In the genomic region with DNA sequence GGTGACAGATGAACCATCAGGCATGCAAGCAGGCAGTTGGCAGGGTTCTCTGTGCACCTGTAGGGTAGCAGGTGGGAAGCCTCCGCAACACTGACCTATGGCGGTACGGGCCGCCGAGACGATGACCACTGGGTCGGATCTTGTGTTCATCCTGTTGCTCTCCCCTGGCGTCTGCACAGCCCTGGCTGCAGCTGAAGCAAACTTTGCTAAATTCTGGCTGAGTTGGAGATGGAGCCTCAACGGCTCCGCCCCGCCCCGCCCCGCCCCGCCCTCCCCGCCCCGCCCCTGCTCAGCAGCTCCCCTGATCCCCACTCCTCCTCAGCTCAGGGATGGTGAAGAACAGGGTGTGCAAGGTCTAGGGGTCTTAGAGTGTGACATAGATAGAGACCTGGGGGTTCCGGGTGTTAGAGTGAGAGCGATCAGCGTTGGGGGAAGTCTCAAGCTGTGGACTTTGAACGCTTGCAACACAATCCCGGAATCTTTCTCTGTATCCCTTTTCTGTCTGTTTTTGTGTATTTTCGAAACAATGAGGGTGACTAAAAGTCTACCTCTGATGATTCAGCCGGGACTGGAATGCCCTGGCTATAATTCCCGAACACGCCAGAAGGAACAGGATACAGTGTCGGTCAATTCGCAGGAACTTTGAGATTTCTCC, we compare ENCODE assay signal across 8 mouse cellular contexts. TPM values are rescaled to one million over a fixed set of nuclear protein-coding genes. Genes with fewer than 3 reads are reported as not detected.
DNase-seq lines count a peak whose midpoint lies in the region; ATAC-seq and TF ChIP-seq lines count a peak whose summit lies in the region.

Gene Acat3 (minus strand): TSS at position 450 of the 655 bp plus-strand sequence.

- no peak for TF ChIP-seq CTCF in cerebellum, adult 2 months (IDR thresholded peaks at IDR 0.05; ENCODE audit: borderline replicate concordance, insufficient read depth, low read depth, low read length)
- no peak for TF ChIP-seq CTCF in midbrain, postnatal 0 days (IDR thresholded peaks at IDR 0.05)

- no peaks in the 10 kb centered on the region for H3K9me3 ChIP-seq in heart, embryonic 14.5 days (ENCODE audit: control insufficient read depth, low read length)
- H3K9me3 ChIP-seq in forebrain, embryonic 16.5 days (ENCODE audit: control insufficient read depth, low read length), result no peaks in the 10 kb centered on the region
- H3K9me3 ChIP-seq in midbrain, postnatal 0 days (ENCODE audit: low read length), result no peaks in the 10 kb centered on the region

- no peak for TF ChIP-seq POLR2A in cerebellum, adult 2 months (IDR thresholded peaks at IDR 0.05; ENCODE audit: borderline replicate concordance, insufficient read depth, low read length)

- no peaks in the 10 kb centered on the region for H3K27me3 ChIP-seq in heart, embryonic 14.5 days (ENCODE audit: control insufficient read depth, insufficient read depth, low read length)
- no peaks in the 10 kb centered on the region for H3K27me3 ChIP-seq in cerebellum, adult 2 months (ENCODE audit: control insufficient read depth, insufficient read depth, low read length)
- no peaks in the 10 kb centered on the region for H3K27me3 ChIP-seq in forebrain, embryonic 16.5 days (replicated peaks; ENCODE audit: control insufficient read depth, insufficient read depth, low read length)
- no peaks in the 10 kb centered on the region for H3K27me3 ChIP-seq in midbrain, postnatal 0 days (ENCODE audit: insufficient read depth, low read length)

- H3K4me2 ChIP-seq in heart, embryonic 14.5 days (ENCODE audit: low read length), result peak within 1 kb of the TSS; percentile 65
- peak within 1 kb of the TSS; percentile 46 for H3K4me2 ChIP-seq in forebrain, embryonic 16.5 days (ENCODE audit: low read length)
- H3K4me2 ChIP-seq in midbrain, postnatal 0 days (ENCODE audit: low read depth, low read length, poor library complexity, severe bottlenecking), result peak within 1 kb of the TSS; percentile 51

- no peak for ATAC-seq in heart, embryonic 14.5 days (ENCODE audit: insufficient number of reproducible peaks, insufficient read depth, low FRiP score, low read depth)
- peak; percentile 57 for ATAC-seq in forebrain, embryonic 16.5 days
- ATAC-seq in midbrain, postnatal 0 days (ENCODE audit: low FRiP score), result peak; percentile 33; the same call in 1 of the 2 replicates

- H3K4me1 ChIP-seq in heart, embryonic 14.5 days (ENCODE audit: control insufficient read depth in 2 of 2, insufficient read depth in 2 of 2, low read length in 2 of 2), result no peaks in the 10 kb centered on the region; a peak in 2 of 4 replicates
- H3K4me1 ChIP-seq in cerebellum, adult 2 months (ENCODE audit: control insufficient read depth, insufficient read depth, low read length), result peaks cover 3% of the 10 kb centered on the region
- H3K4me1 ChIP-seq in forebrain, embryonic 16.5 days (replicated peaks; ENCODE audit: control insufficient read depth, insufficient read depth, low read length), result peaks cover 6% of the 10 kb centered on the region
- no peaks in the 10 kb centered on the region; the same call in 1 of the 2 replicates for H3K4me1 ChIP-seq in midbrain, postnatal 0 days (ENCODE audit: insufficient read depth, low read length)

- peaks cover 23% of the 10 kb centered on the region for H3K36me3 ChIP-seq in heart, embryonic 14.5 days (ENCODE audit: control insufficient read depth, insufficient read depth, low read length)
- peaks cover 20% of the 10 kb centered on the region for H3K36me3 ChIP-seq in forebrain, embryonic 16.5 days (ENCODE audit: control insufficient read depth, insufficient read depth)
- peaks cover 21% of the 10 kb centered on the region for H3K36me3 ChIP-seq in midbrain, postnatal 0 days (ENCODE audit: insufficient read depth, low read length)

- H3K9ac ChIP-seq in heart, embryonic 14.5 days (ENCODE audit: low read length), result no peak within 1 kb of the TSS
- H3K9ac ChIP-seq in forebrain, embryonic 16.5 days (replicated peaks; ENCODE audit: low read depth, low read length), result 0 out of 2 replicates have a peak within 1 kb of the TSS, but pooled peaks have one; percentile 37
- H3K9ac ChIP-seq in midbrain, postnatal 0 days (replicated peaks; ENCODE audit: low read length, poor library complexity, severe bottlenecking), result no peak within 1 kb of the TSS

- no peak within 1 kb of the TSS for H3K27ac ChIP-seq in heart, embryonic 14.5 days (replicated peaks in 1 of 2; ENCODE audit: control insufficient read depth in 1 of 2, insufficient read depth in 1 of 2, low read depth in 2 of 2, low read length in 2 of 2)
- no peak within 1 kb of the TSS for H3K27ac ChIP-seq in cerebellum, adult 2 months (ENCODE audit: insufficient read depth, low read length)
- H3K27ac ChIP-seq in forebrain, embryonic 16.5 days (ENCODE audit: low read length), result no peak within 1 kb of the TSS
- H3K27ac ChIP-seq in midbrain, postnatal 0 days (ENCODE audit: low read depth, low read length), result no peak within 1 kb of the TSS

- 16% methylated on average over 27 of the region's 27 CpGs for WGBS in heart, embryonic 14.5 days
- WGBS in cerebellum, adult 2 months, result 5% methylated on average over 27 of the region's 27 CpGs
- 14% methylated on average over 27 of the region's 27 CpGs for WGBS in forebrain, embryonic 16.5 days
- WGBS in midbrain, postnatal 0 days, result 17% methylated on average over 26 of the region's 27 CpGs

- DNase-seq in heart, postnatal 25 days (ENCODE audit: low spot score), result no peak
- DNase-seq in cerebellum, adult 2 months, result peak; percentile 59 to 68
- DNase-seq in kidney, postnatal 25 days, result peak; percentile 28 to 57
- DNase-seq in midbrain, postnatal 0 days (ENCODE audit: low spot score), result no peak
- no peak for DNase-seq in ovary, postnatal 36 days (ENCODE audit: low spot score)
- DNase-seq in gastrocnemius, adult 8-10 months (ENCODE audit: low spot score in 2 of 2), result no peak

- intact Hi-C loops in heart, postnatal 25 days (cut with DNase I), result no loop called here

- H3K4me3 ChIP-seq in heart, embryonic 14.5 days (ENCODE audit: control insufficient read depth in 1 of 2, insufficient read depth in 1 of 2, low read depth in 1 of 2, low read length in 2 of 2), result peak within 1 kb of the TSS; percentile 30 to 31
- peak within 1 kb of the TSS; percentile 61 for H3K4me3 ChIP-seq in cerebellum, adult 2 months (replicated peaks; ENCODE audit: insufficient read depth, low read depth, low read length)
- H3K4me3 ChIP-seq in forebrain, embryonic 16.5 days (replicated peaks; ENCODE audit: low read length), result peak within 1 kb of the TSS; percentile 26
- H3K4me3 ChIP-seq in midbrain, postnatal 0 days (ENCODE audit: low read depth, low read length), result peak within 1 kb of the TSS; percentile 15; the same call in 1 of the 2 replicates

RNA-seq across cellular contexts. Expression of gene Acat3, which starts in this region (rescaled TPM):
- polyA plus RNA-seq in heart, embryonic 14.5 days (2014; fragmentation: Nextera tagmentation; extraction: Ambion mirVana), result 0.24 and 0.28 TPM in 2 replicates
- total RNA-seq in heart, postnatal 25 days (2021), result not detected
- 1.4 and 1.7 TPM in 2 replicates for polyA plus RNA-seq in cerebellum, adult 2 months (2012; rRNA removed)
- 1.0 and 1.1 TPM in 2 replicates for polyA plus RNA-seq in forebrain, embryonic 16.5 days (2015; fragmentation: Nextera tagmentation; extraction: Ambion mirVana)
- total RNA-seq in midbrain, postnatal 0 days (2014; rRNA removed), result 0.52 and 0.82 TPM in 2 replicates
- polyA plus RNA-seq in midbrain, postnatal 0 days (2015; fragmentation: Nextera tagmentation; extraction: Ambion mirVana), result 1.5 and 2.0 TPM in 2 replicates
- not detected for total RNA-seq in gastrocnemius, adult 8-10 months (2022)

Comparison
In these comparisons a context has a peak if more than half of its experiments do, and no peak if none do; other contexts are left out.
1. DNase-seq: peak in cerebellum, adult 2 months (2 of 2) and kidney, postnatal 25 days (2 of 2); none in heart, postnatal 25 days (single experiment), midbrain, postnatal 0 days (single experiment), ovary, postnatal 36 days (single experiment) and gastrocnemius, adult 8-10 months (0 of 2).
2. Peak in every context shown above with its lines, with median percentiles within 50 percentile points of each other: H3K4me2 ChIP-seq and H3K4me3 ChIP-seq.